ENCODE assay signal across 19 mouse cellular contexts in genomic region chr16:38307221-38307605, GRCm38 (mm10). TPM values are rescaled to one million over a fixed set of nuclear protein-coding genes. Genes with fewer than 3 reads are reported as not detected.
DNase-seq lines count a peak whose midpoint lies in the region; ATAC-seq and TF ChIP-seq lines count a peak whose summit lies in the region.
"Had no signal": no experiment of that assay in that cellular context is flagged by ENCODE, and none has a peak within 500 bp of the region (broad histone marks: within the 10 kb centered on the region; RNA-seq: fewer than 3 reads in every experiment).

No protein-coding gene starts in this region.

- H3K27ac ChIP-seq in midbrain, embryonic 11.5 days (ENCODE audit: low read depth, low read length): no peak overlapping the region; the same call in 1 of the 2 replicates
- no peak overlapping the region for H3K27ac ChIP-seq in midbrain, postnatal 0 days (ENCODE audit: low read depth, low read length)
- peak overlapping the region; percentile 49 for H3K27ac ChIP-seq in embryonic facial prominence, embryonic 10.5 days (replicated peaks)
- H3K27ac ChIP-seq in limb, embryonic 11.5 days (replicated peaks; ENCODE audit: low read depth, low read length): peak overlapping the region; percentile 68; the same call in 1 of the 2 replicates
- no peak overlapping the region for H3K27ac ChIP-seq in neural tube, embryonic 14.5 days (ENCODE audit: low read depth, low read length)
- H3K27ac ChIP-seq in forebrain, embryonic 12.5 days: no peak overlapping the region
- H3K27ac ChIP-seq: liver, embryonic 12.5 days had no signal

- no peak for DNase-seq in midbrain, embryonic 11.5 days (ENCODE audit: low spot score, missing footprints)
- DNase-seq in midbrain, postnatal 0 days (ENCODE audit: low spot score): no peak
- DNase-seq in embryonic facial prominence, embryonic 10.5 days (ENCODE audit: low spot score): no peak
- peak; percentile 64 for DNase-seq in limb, embryonic 11.5 days (ENCODE audit: low spot score)
- no peak for DNase-seq in urinary bladder, adult 18-20 months (ENCODE audit: low spot score in 2 of 2)
- DNase-seq: forebrain, postnatal 0 days; lung, embryonic 14.5 days; lung, postnatal 4 days had no signal

- WGBS in midbrain, embryonic 11.5 days: 45% methylated on average over 5 of the region's 5 CpGs
- 39% methylated on average over 5 of the region's 5 CpGs for WGBS in midbrain, postnatal 0 days
- 41% methylated on average over 5 of the region's 5 CpGs for WGBS in embryonic facial prominence, embryonic 10.5 days
- WGBS in limb, embryonic 11.5 days: 22% methylated on average over 5 of the region's 5 CpGs
- 24% methylated on average over 5 of the region's 5 CpGs for WGBS in neural tube, embryonic 14.5 days
- 47% methylated on average over 5 of the region's 5 CpGs for WGBS in forebrain, embryonic 12.5 days

- no peaks in the 10 kb centered on the region for H3K9me3 ChIP-seq in midbrain, embryonic 11.5 days (ENCODE audit: control insufficient read depth, low read length)
- no peaks in the 10 kb centered on the region for H3K9me3 ChIP-seq in midbrain, postnatal 0 days (ENCODE audit: low read length)
- no peaks in the 10 kb centered on the region for H3K9me3 ChIP-seq in embryonic facial prominence, embryonic 10.5 days
- H3K9me3 ChIP-seq in limb, embryonic 11.5 days (ENCODE audit: control insufficient read depth, low read length): no peaks in the 10 kb centered on the region
- no peaks in the 10 kb centered on the region for H3K9me3 ChIP-seq in neural tube, embryonic 14.5 days (ENCODE audit: control insufficient read depth, low read length)
- no peaks in the 10 kb centered on the region for H3K9me3 ChIP-seq in forebrain, embryonic 12.5 days
- H3K9me3 ChIP-seq: liver, embryonic 12.5 days had no signal

- TF ChIP-seq CTCF in midbrain, postnatal 0 days (IDR thresholded peaks at IDR 0.05): no peak

- H3K36me3 ChIP-seq in midbrain, embryonic 11.5 days (ENCODE audit: control insufficient read depth, insufficient read depth, low read length): no peaks in the 10 kb centered on the region
- no peaks in the 10 kb centered on the region for H3K36me3 ChIP-seq in midbrain, postnatal 0 days (ENCODE audit: insufficient read depth, low read length)
- H3K36me3 ChIP-seq in embryonic facial prominence, embryonic 10.5 days (replicated peaks): no peaks in the 10 kb centered on the region
- H3K36me3 ChIP-seq in limb, embryonic 11.5 days (ENCODE audit: control insufficient read depth, insufficient read depth, low read length): no peaks in the 10 kb centered on the region
- no peaks in the 10 kb centered on the region for H3K36me3 ChIP-seq in neural tube, embryonic 14.5 days (ENCODE audit: control insufficient read depth, insufficient read depth, low read length)
- no peaks in the 10 kb centered on the region for H3K36me3 ChIP-seq in forebrain, embryonic 12.5 days (replicated peaks)
- H3K36me3 ChIP-seq: liver, embryonic 12.5 days had no signal

- peak; percentile 52; the same call in 1 of the 2 replicates for ATAC-seq in midbrain, embryonic 11.5 days (ENCODE audit: low FRiP score)
- ATAC-seq in midbrain, postnatal 0 days (ENCODE audit: low FRiP score): no peak
- ATAC-seq in limb, embryonic 11.5 days (ENCODE audit: insufficient number of reproducible peaks, low FRiP score, low TSS enrichment, low read depth): peak; percentile 84
- ATAC-seq in neural tube, embryonic 14.5 days (ENCODE audit: low read depth): peak; percentile 21; the same call in 1 of the 2 replicates
- ATAC-seq in forebrain, embryonic 12.5 days (ENCODE audit: low FRiP score): no peak
- ATAC-seq: forebrain, postnatal 0 days; liver, embryonic 12.5 days had no signal

- no peak overlapping the region for H3K4me2 ChIP-seq in midbrain, embryonic 11.5 days
- no peak overlapping the region for H3K4me2 ChIP-seq in midbrain, postnatal 0 days (ENCODE audit: low read depth, low read length, poor library complexity, severe bottlenecking)
- H3K4me2 ChIP-seq in limb, embryonic 11.5 days (ENCODE audit: low read depth, severe bottlenecking): no peak overlapping the region
- H3K4me2 ChIP-seq in neural tube, embryonic 14.5 days (ENCODE audit: low read depth, low read length): no peak overlapping the region
- no peak overlapping the region for H3K4me2 ChIP-seq in forebrain, embryonic 12.5 days
- H3K4me2 ChIP-seq: liver, embryonic 12.5 days; lung, embryonic 14.5 days had no signal

- no peaks in the 10 kb centered on the region for H3K27me3 ChIP-seq in midbrain, embryonic 11.5 days (ENCODE audit: control insufficient read depth, insufficient read depth, low read length)
- no peaks in the 10 kb centered on the region for H3K27me3 ChIP-seq in midbrain, postnatal 0 days (ENCODE audit: insufficient read depth, low read length)
- H3K27me3 ChIP-seq in embryonic facial prominence, embryonic 10.5 days (replicated peaks; ENCODE audit: low read depth, poor library complexity, severe bottlenecking): 0 out of 2 replicates have a peak, but pooled peaks cover 3% of the 10 kb centered on the region
- H3K27me3 ChIP-seq in limb, embryonic 11.5 days (ENCODE audit: control insufficient read depth, insufficient read depth, low read length): no peaks in the 10 kb centered on the region
- no peaks in the 10 kb centered on the region for H3K27me3 ChIP-seq in neural tube, embryonic 14.5 days (ENCODE audit: control insufficient read depth, insufficient read depth, low read length)
- no peaks in the 10 kb centered on the region for H3K27me3 ChIP-seq in forebrain, embryonic 12.5 days

- H3K4me3 ChIP-seq in midbrain, embryonic 11.5 days (ENCODE audit: low read depth, low read length): no peak overlapping the region
- no peak overlapping the region for H3K4me3 ChIP-seq in midbrain, postnatal 0 days (ENCODE audit: low read depth, low read length)
- H3K4me3 ChIP-seq in embryonic facial prominence, embryonic 10.5 days: no peak overlapping the region
- H3K4me3 ChIP-seq in limb, embryonic 11.5 days (ENCODE audit: low read depth, low read length): no peak overlapping the region
- H3K4me3 ChIP-seq in neural tube, embryonic 14.5 days (ENCODE audit: low read depth, low read length): no peak overlapping the region
- no peak overlapping the region for H3K4me3 ChIP-seq in forebrain, embryonic 12.5 days (replicated peaks)
- H3K4me3 ChIP-seq: liver, embryonic 12.5 days had no signal

- H3K9ac ChIP-seq in midbrain, embryonic 11.5 days (ENCODE audit: low read length): no peak overlapping the region; the same call in 1 of the 2 replicates
- no peak overlapping the region for H3K9ac ChIP-seq in midbrain, postnatal 0 days (replicated peaks; ENCODE audit: low read length, poor library complexity, severe bottlenecking)
- no peak overlapping the region for H3K9ac ChIP-seq in limb, embryonic 11.5 days (ENCODE audit: low read length)
- no peak overlapping the region for H3K9ac ChIP-seq in neural tube, embryonic 14.5 days (replicated peaks; ENCODE audit: low read depth, low read length)
- no peak overlapping the region for H3K9ac ChIP-seq in forebrain, embryonic 12.5 days
- H3K9ac ChIP-seq: forebrain, postnatal 0 days; liver, embryonic 12.5 days; lung, embryonic 14.5 days had no signal

- peaks cover 10% of the 10 kb centered on the region; the same call in 1 of the 2 replicates for H3K4me1 ChIP-seq in midbrain, embryonic 11.5 days (ENCODE audit: control insufficient read depth, insufficient read depth, low read length)
- H3K4me1 ChIP-seq in midbrain, postnatal 0 days (ENCODE audit: insufficient read depth, low read length): no peaks in the 10 kb centered on the region
- H3K4me1 ChIP-seq in embryonic facial prominence, embryonic 10.5 days: peaks cover 23% of the 10 kb centered on the region
- H3K4me1 ChIP-seq in limb, embryonic 11.5 days (ENCODE audit: control insufficient read depth, insufficient read depth, low read length): peaks cover 14% of the 10 kb centered on the region
- no peaks in the 10 kb centered on the region for H3K4me1 ChIP-seq in neural tube, embryonic 14.5 days (ENCODE audit: control insufficient read depth, insufficient read depth, low read length)
- peaks cover 9% of the 10 kb centered on the region; the same call in 1 of the 2 replicates for H3K4me1 ChIP-seq in forebrain, embryonic 12.5 days
- H3K4me1 ChIP-seq: liver, embryonic 12.5 days had no signal

RNA-seq across cellular contexts. Expression of gene Nr1i2, which starts 12.6 kb away (rescaled TPM):
- polyA plus RNA-seq in midbrain, embryonic 11.5 days (2014; fragmentation: Nextera tagmentation; extraction: Ambion mirVana): not detected in 2 replicates
- not detected in 2 replicates for total RNA-seq in midbrain, postnatal 0 days (2014; rRNA removed)
- polyA plus RNA-seq in midbrain, postnatal 0 days (2015; fragmentation: Nextera tagmentation; extraction: Ambion mirVana): not detected in 2 replicates
- polyA plus RNA-seq in embryonic facial prominence, embryonic 10.5 days (2016; fragmentation: Nextera tagmentation; extraction: Ambion mirVana): not detected in 2 replicates
- not detected in 2 replicates for polyA plus RNA-seq in limb, embryonic 11.5 days (2014; fragmentation: Nextera tagmentation; extraction: Ambion mirVana)
- not detected in 2 replicates for polyA plus RNA-seq in neural tube, embryonic 14.5 days (2014; fragmentation: Nextera tagmentation; extraction: Ambion mirVana)
- polyA plus RNA-seq in forebrain, embryonic 12.5 days (2016; fragmentation: Nextera tagmentation; extraction: Ambion mirVana): not detected in 2 replicates
- total RNA-seq: adrenal gland, postnatal 36 days; forebrain, postnatal 0 days; gastrocnemius, postnatal 10 days; layer of hippocampus, postnatal 14 days; left cerebral cortex, postnatal 14 days; neutrophil, adult 5-6 weeks had no signal
- polyA plus RNA-seq: forebrain, postnatal 0 days; heart, postnatal 0 days; lung, embryonic 14.5 days had no signal

RNA-seq across cellular contexts. Expression of gene Maats1, which starts 34.7 kb away (rescaled TPM):
- 0.32 and 0.60 TPM in 2 replicates for polyA plus RNA-seq in midbrain, embryonic 11.5 days (2014; fragmentation: Nextera tagmentation; extraction: Ambion mirVana)
- total RNA-seq in midbrain, postnatal 0 days (2014; rRNA removed): 1.2 and 2.1 TPM in 2 replicates
- polyA plus RNA-seq in midbrain, postnatal 0 days (2015; fragmentation: Nextera tagmentation; extraction: Ambion mirVana): 1.0 and 1.5 TPM in 2 replicates
- 0.17 and 0.19 TPM in 2 replicates for polyA plus RNA-seq in embryonic facial prominence, embryonic 10.5 days (2016; fragmentation: Nextera tagmentation; extraction: Ambion mirVana)
- 0.10 and 0.20 TPM in 2 replicates for polyA plus RNA-seq in limb, embryonic 11.5 days (2014; fragmentation: Nextera tagmentation; extraction: Ambion mirVana)
- 0.62 and 0.66 TPM in 2 replicates for polyA plus RNA-seq in neural tube, embryonic 14.5 days (2014; fragmentation: Nextera tagmentation; extraction: Ambion mirVana)
- 0.56 and 0.60 TPM in 2 replicates for polyA plus RNA-seq in forebrain, embryonic 12.5 days (2016; fragmentation: Nextera tagmentation; extraction: Ambion mirVana)
- total RNA-seq: neutrophil, adult 5-6 weeks had no signal

RNA-seq across cellular contexts. Expression of gene Cox17, which starts 39.6 kb away (rescaled TPM):
- 122 and 124 TPM in 2 replicates for polyA plus RNA-seq in midbrain, embryonic 11.5 days (2014; fragmentation: Nextera tagmentation; extraction: Ambion mirVana)
- 14.5 and 15.0 TPM in 2 replicates for total RNA-seq in midbrain, postnatal 0 days (2014; rRNA removed)
- 65.3 and 66.1 TPM in 2 replicates for polyA plus RNA-seq in midbrain, postnatal 0 days (2015; fragmentation: Nextera tagmentation; extraction: Ambion mirVana)
- 128 and 133 TPM in 2 replicates for polyA plus RNA-seq in embryonic facial prominence, embryonic 10.5 days (2016; fragmentation: Nextera tagmentation; extraction: Ambion mirVana)
- 107 and 118 TPM in 2 replicates for polyA plus RNA-seq in limb, embryonic 11.5 days (2014; fragmentation: Nextera tagmentation; extraction: Ambion mirVana)
- 82.0 and 91.6 TPM in 2 replicates for polyA plus RNA-seq in neural tube, embryonic 14.5 days (2014; fragmentation: Nextera tagmentation; extraction: Ambion mirVana)
- polyA plus RNA-seq in forebrain, embryonic 12.5 days (2016; fragmentation: Nextera tagmentation; extraction: Ambion mirVana): 141 and 144 TPM in 2 replicates

RNA-seq across cellular contexts. Expression of gene Gm21987, which starts 39.6 kb away (rescaled TPM):
- polyA plus RNA-seq in midbrain, embryonic 11.5 days (2014; fragmentation: Nextera tagmentation; extraction: Ambion mirVana): not detected in 2 replicates
- not detected in 2 replicates for total RNA-seq in midbrain, postnatal 0 days (2014; rRNA removed)
- polyA plus RNA-seq in midbrain, postnatal 0 days (2015; fragmentation: Nextera tagmentation; extraction: Ambion mirVana): not detected in 2 replicates
- polyA plus RNA-seq in embryonic facial prominence, embryonic 10.5 days (2016; fragmentation: Nextera tagmentation; extraction: Ambion mirVana): not detected in 2 replicates
- polyA plus RNA-seq in limb, embryonic 11.5 days (2014; fragmentation: Nextera tagmentation; extraction: Ambion mirVana): not detected in 2 replicates
- polyA plus RNA-seq in neural tube, embryonic 14.5 days (2014; fragmentation: Nextera tagmentation; extraction: Ambion mirVana): not detected in 2 replicates
- polyA plus RNA-seq in forebrain, embryonic 12.5 days (2016; fragmentation: Nextera tagmentation; extraction: Ambion mirVana): not detected in 2 replicates
- total RNA-seq: ES-E14; forebrain, postnatal 0 days; gastrocnemius, postnatal 10 days; layer of hippocampus, postnatal 14 days; left cerebral cortex, postnatal 14 days; neutrophil, adult 5-6 weeks had no signal
- polyA plus RNA-seq: forebrain, postnatal 0 days; liver, embryonic 12.5 days; lung, embryonic 14.5 days; urinary bladder, adult 2 months had no signal

RNA-seq across cellular contexts. Expression of gene Popdc2, which starts 54.8 kb away (rescaled TPM):
- 0.59 and 2.1 TPM in 2 replicates for polyA plus RNA-seq in midbrain, embryonic 11.5 days (2014; fragmentation: Nextera tagmentation; extraction: Ambion mirVana)
- total RNA-seq in midbrain, postnatal 0 days (2014; rRNA removed): 1.5 TPM in 2 replicates
- polyA plus RNA-seq in midbrain, postnatal 0 days (2015; fragmentation: Nextera tagmentation; extraction: Ambion mirVana): 0.49 and 0.69 TPM in 2 replicates
- polyA plus RNA-seq in embryonic facial prominence, embryonic 10.5 days (2016; fragmentation: Nextera tagmentation; extraction: Ambion mirVana): 2.1 and 2.7 TPM in 2 replicates
- polyA plus RNA-seq in limb, embryonic 11.5 days (2014; fragmentation: Nextera tagmentation; extraction: Ambion mirVana): 0.75 and 1.8 TPM in 2 replicates
- polyA plus RNA-seq in neural tube, embryonic 14.5 days (2014; fragmentation: Nextera tagmentation; extraction: Ambion mirVana): 0.62 and 0.71 TPM in 2 replicates
- polyA plus RNA-seq in forebrain, embryonic 12.5 days (2016; fragmentation: Nextera tagmentation; extraction: Ambion mirVana): 0.49 and 0.50 TPM in 2 replicates

Comparison
In these comparisons a context has a peak if more than half of its experiments do, and no peak if none do; other contexts are left out.
1. ATAC-seq: peak in midbrain, embryonic 11.5 days (single experiment), limb, embryonic 11.5 days (single experiment) and neural tube, embryonic 14.5 days (single experiment); none in midbrain, postnatal 0 days (single experiment) and forebrain, embryonic 12.5 days (single experiment).
2. H3K27ac ChIP-seq: peak in embryonic facial prominence, embryonic 10.5 days (single experiment) and limb, embryonic 11.5 days (single experiment); none in midbrain, embryonic 11.5 days (single experiment), midbrain, postnatal 0 days (single experiment), neural tube, embryonic 14.5 days (single experiment) and forebrain, embryonic 12.5 days (single experiment).